Mouse (Mus musculus): ENCODE measurements around the gene Olfr1076.
"Not testable (repeated sequence)": the region's sequence is repeated elsewhere in the genome, so short reads cannot be mapped to it uniquely, and the experiment has no call there.

Olfr1076 gene

GRCm38 (mm10) chr2:86508161-86508560, at the start of gene Olfr1076:
Gene Olfr1076, plus strand, starts transcription at chr2:86508461.
- DNase-seq (ENCODE audit: low spot score in 2 of 2), result no peak

GRCm38 (mm10) chr2:86460434-86460833, 47.8 kb upstream of the Olfr1076 start:
- DNase-seq (ENCODE audit: low spot score in 2 of 2), result no peak

GRCm38 (mm10) chr2:86464442-86465109, 43.7 kb upstream of the Olfr1076 start:
- DNase-seq (ENCODE audit: low spot score in 2 of 2), result peak; percentile 38 to 55

- DNase-seq (ENCODE audit: low spot score in 2 of 2), result no peak
Observed at GRCm38 (mm10) chr2:86487286-86487685, 21.0 kb upstream of the Olfr1076 start, which contains the start of gene Olfr228. Gene Olfr228, minus strand, starts transcription at chr2:86487386.

- DNase-seq (ENCODE audit: low spot score in 2 of 2), result peak; percentile 22 to 24
Observed at GRCm38 (mm10) chr2:86530991-86531390, 22.7 kb downstream of the Olfr1076 start.

GRCm38 (mm10) chr2:86542380-86542779, 34.1 kb downstream of the Olfr1076 start, which contains the start of gene Olfr1079:
Gene Olfr1079, minus strand, starts transcription at chr2:86542480.
- no peak for DNase-seq (ENCODE audit: low spot score in 2 of 2)

- DNase-seq (ENCODE audit: low spot score in 2 of 2), result not testable (repeated sequence)
Observed at GRCm38 (mm10) chr2:86558135-86558534, 49.9 kb downstream of the Olfr1076 start, which contains the start of gene Olfr1080. Gene Olfr1080, minus strand, starts transcription at chr2:86558235.
